Mouse (Mus musculus) liver, embryonic 15.5 days (tissue): Measurements from ENCODE around the gene Gm4881. TPM values are rescaled to one million over a fixed set of nuclear protein-coding genes. Genes with fewer than 3 reads are reported as not detected.

ENCODE experiments used
- ATAC-seq: fragments of 200-750 bp; cut with Nextera tagmentation; 2 replicates; pipeline ENCODE4 v1.8.0; 2017; ENCODE audit warnings: moderate number of reproducible peaks, mild to moderate bottlenecking, moderate library complexity; ENCODE audit not compliant: insufficient read depth
- H3K27ac ChIP-seq: fragments of 300-500 bp; sonication (generic); replicated peaks from 2 replicates; pipeline ENCODE4 v1.5.1; 2015; ENCODE audit warnings: mild to moderate bottlenecking, inconsistent platforms
- H3K27me3 ChIP-seq: fragments of 300-500 bp; sonication (generic); 2 replicates; pipeline ENCODE4 v1.6.1; 2015; ENCODE audit warnings: mild to moderate bottlenecking, inconsistent platforms
- H3K36me3 ChIP-seq: fragments of 300-500 bp; sonication (generic); replicated peaks from 2 replicates; pipeline ENCODE4 v1.6.1; 2015; ENCODE audit warnings: moderate library complexity, mild to moderate bottlenecking, inconsistent platforms
- H3K4me1 ChIP-seq: fragments of 300-500 bp; sonication (generic); replicated peaks from 2 replicates; pipeline ENCODE4 v1.6.1; 2015; ENCODE audit warnings: inconsistent platforms
- H3K4me2 ChIP-seq: fragments of 300-500 bp; sonication (generic); 2 replicates; pipeline ENCODE4 v1.6.1; 2015; ENCODE audit warnings: moderate library complexity, mild to moderate bottlenecking, inconsistent platforms
- H3K4me3 ChIP-seq: fragments of 300-500 bp; sonication (generic); replicated peaks from 2 replicates; pipeline ENCODE4 v1.5.1; 2015; ENCODE audit warnings: mild to moderate bottlenecking, inconsistent platforms
- H3K9ac ChIP-seq: fragments of 300-500 bp; sonication (generic); 2 replicates; pipeline ENCODE4 v1.6.1; 2015; ENCODE audit warnings: moderate library complexity, mild to moderate bottlenecking, inconsistent platforms
- H3K9me3 ChIP-seq: fragments of 300-500 bp; sonication (generic); replicated peaks from 2 replicates; pipeline ENCODE4 v1.6.1; 2016; ENCODE audit warnings: inconsistent platforms
- WGBS: fragments of 180-500 bp; shearing (Covaris S2); methylation state at CpG from one replicate; pipeline ENCODE4 v1.1.7; 2015; ENCODE audit warnings: mixed read lengths; ENCODE audit not compliant: insufficient replicate concordance; 5-methylcytosine and 5-hydroxymethylcytosine counted together
- polyA plus RNA-seq: library from polyadenylated mRNA; unstranded; fragments of >200 nt; fragmentation: Nextera tagmentation; extraction: Ambion mirVana; gene quantifications from 2 replicates; pipeline ENCODE4 v1.2.1, GENCODE M21; 2015

The Gm4881 gene
- polyA plus RNA-seq, 1 experiment from 2014 or later = not detected

DNA sequence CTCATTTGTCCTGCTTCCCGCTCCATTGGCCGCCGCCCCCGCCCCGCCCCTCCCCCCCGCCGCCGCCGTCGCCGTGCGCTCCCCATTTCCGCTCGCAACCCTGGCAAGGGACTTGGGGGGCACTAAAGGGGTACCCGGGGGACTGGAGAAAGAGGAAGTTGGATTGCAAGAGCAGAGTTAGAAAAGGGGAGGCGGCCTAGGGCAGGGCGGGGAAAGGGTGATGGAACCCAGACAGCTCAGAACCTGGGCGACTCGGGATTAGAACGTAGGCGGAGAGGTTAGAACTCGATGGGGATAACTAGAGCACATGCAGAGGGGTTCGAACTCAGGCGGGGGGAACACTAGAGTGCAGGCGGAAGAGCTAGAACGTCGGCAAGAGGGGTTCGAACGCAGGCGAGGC, 10.2 kb upstream of the Gm4881 start:
- peaks cover 80% of the 10 kb centered on the region for H3K27me3 ChIP-seq
- no peak overlapping the region for H3K27ac ChIP-seq
- WGBS = under 1% methylated on average over 27 of the region's 30 CpGs
- H3K9me3 ChIP-seq = no peaks in the 10 kb centered on the region
- H3K4me2 ChIP-seq = peak overlapping the region; percentile 49
- peak overlapping the region; percentile 34 for H3K4me3 ChIP-seq
- no peak for ATAC-seq
- H3K4me1 ChIP-seq = peaks cover 7% of the 10 kb centered on the region; the same call in 1 of the 2 replicates
- H3K36me3 ChIP-seq = no peaks in the 10 kb centered on the region
- H3K9ac ChIP-seq = no peak overlapping the region

DNA sequence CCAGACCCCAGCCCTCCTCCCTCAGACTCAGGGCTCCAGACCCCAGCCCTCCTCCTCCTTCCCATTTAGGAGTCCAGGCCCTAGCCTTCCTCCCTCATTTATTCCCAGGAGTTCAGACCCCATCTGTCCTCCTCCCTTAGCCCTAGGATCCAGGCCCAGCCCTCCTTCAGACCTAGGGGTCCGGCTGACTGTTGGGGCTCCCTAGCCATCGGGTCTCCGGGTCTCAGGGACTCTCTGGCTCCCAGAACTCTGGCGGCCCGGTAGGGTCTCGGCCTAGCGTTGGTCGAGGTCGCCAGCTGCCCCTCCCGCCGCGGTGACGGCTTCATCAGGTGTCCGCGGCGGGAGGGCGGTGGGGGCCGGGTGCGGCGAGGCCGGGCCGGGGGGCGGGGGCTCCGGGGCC, 9.7 kb upstream of the Gm4881 start:
- H3K4me1 ChIP-seq = peaks cover 7% of the 10 kb centered on the region; the same call in 1 of the 2 replicates
- WGBS = 1% methylated on average over 23 of the region's 24 CpGs
- peak overlapping the region; percentile 34 for H3K4me3 ChIP-seq
- no peak overlapping the region for H3K9ac ChIP-seq
- no peak for ATAC-seq
- no peaks in the 10 kb centered on the region for H3K36me3 ChIP-seq
- peak overlapping the region; percentile 49 for H3K4me2 ChIP-seq
- peaks cover 85% of the 10 kb centered on the region for H3K27me3 ChIP-seq
- H3K27ac ChIP-seq = no peak overlapping the region
- H3K9me3 ChIP-seq = no peaks in the 10 kb centered on the region

DNA sequence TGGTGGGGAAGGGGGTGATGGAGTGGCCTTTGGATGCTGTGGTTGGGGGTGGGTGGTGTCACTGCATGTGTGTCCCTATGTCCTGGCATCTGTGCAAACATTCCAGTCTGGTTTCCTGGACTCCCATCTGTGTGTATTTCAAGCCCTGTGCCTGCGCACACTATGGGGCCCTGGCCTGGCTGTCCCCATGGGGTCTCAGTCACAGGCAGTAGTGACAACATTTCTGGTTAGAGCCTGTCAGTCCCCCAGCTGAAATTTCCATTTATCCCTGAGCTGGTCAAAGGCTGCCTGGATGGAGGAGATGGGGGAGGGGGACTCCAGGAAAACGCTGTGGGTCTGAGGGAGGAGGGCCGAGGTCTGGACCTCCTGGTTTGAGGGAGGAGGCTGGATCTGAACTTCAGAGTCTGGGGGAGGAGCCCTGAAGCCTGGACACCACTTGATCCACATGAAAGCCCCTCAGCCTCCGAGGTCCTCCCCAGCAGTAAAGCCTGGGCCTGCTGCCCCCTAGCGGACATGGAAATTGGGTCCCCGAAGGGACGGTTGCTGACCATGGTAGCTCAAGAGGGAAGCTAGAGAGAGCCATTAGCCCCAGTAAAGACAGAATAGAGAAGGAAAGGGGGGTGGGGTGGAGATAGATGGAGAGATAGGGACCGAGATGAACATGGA, 5.8 kb upstream of the Gm4881 start:
- ATAC-seq = no peak
- H3K4me3 ChIP-seq = no peak overlapping the region
- peaks cover 7% of the 10 kb centered on the region; the same call in 1 of the 2 replicates for H3K4me1 ChIP-seq
- H3K27ac ChIP-seq = no peak overlapping the region
- no peaks in the 10 kb centered on the region for H3K36me3 ChIP-seq
- 1% methylated on average over 8 of the region's 8 CpGs for WGBS
- H3K9ac ChIP-seq = no peak overlapping the region
- no peak overlapping the region for H3K4me2 ChIP-seq
- H3K9me3 ChIP-seq = no peaks in the 10 kb centered on the region
- H3K27me3 ChIP-seq = peaks cover 100% of the 10 kb centered on the region

DNA sequence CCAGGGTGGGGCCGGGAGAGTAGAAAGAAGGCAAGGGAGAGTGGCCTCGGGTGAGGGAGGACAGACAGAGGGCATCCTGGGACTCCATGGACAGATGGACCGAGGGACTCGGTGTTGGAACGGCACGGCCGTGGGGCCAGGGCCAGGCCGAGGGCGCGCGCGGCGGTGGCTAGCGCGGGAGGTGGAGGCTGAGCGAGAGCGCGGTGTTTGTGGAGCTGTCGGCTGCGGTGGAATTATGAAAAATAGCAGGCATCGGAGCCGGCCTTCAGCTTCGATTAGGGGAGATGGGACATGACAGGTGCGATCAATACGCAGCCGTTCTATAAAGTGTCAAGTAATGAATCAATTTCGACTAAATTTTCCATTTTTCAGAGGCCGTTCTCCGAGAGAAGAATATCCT, 4.5 kb upstream of the Gm4881 start:
- Histone ChIP-seq H3K27ac (no peak overlapping the region), H3K27me3 (peaks cover 100% of the 10 kb centered on the region), H3K4me3 (no peak overlapping the region), H3K4me2 (no peak overlapping the region), H3K4me1 (peaks cover 8% of the 10 kb centered on the region), H3K9me3 (no peaks in the 10 kb centered on the region), H3K36me3 (no peaks in the 10 kb centered on the region), H3K9ac (no peak overlapping the region)
- 4% methylated on average over 29 of the region's 29 CpGs for WGBS
- no peak for ATAC-seq

DNA sequence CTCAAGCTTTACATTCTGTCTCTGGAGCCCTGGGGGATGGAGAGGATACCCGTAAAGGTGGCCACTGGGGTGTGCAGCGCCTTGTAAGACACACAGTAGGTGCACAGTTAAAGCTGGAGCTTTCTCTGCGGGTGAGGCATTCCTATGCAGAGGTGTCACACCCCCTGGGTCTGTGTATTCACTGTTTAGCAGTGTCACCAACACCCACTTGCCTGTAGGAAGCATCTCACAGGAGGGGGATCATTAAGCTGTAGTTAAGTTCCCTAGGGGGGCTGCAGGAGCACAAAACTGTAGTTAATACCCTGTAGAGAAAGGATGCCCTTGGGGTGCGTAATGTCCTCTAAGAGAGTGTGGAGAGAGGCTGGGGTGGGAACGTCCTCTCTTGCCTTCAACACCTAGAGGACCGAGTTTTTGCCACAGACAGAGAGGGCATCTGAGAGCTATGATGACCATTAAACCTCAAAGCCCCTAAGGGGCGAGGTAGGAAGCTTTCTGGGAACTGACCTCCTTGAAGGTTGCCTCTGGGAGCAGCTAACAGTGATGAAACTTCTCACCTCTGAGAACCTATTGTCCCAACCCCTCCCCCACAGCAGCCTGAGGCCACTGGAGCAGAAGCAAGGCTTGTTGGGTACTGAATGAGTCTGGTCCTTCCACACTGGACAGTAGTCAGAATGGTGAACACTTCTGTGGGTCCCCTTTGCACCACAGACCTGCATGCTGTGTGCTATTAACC, 3.2 kb upstream of the Gm4881 start:
- Histone ChIP-seq H3K27ac (no peak overlapping the region), H3K4me1 (peaks cover 8% of the 10 kb centered on the region), H3K4me2 (no peak overlapping the region), H3K36me3 (no peaks in the 10 kb centered on the region), H3K9me3 (no peaks in the 10 kb centered on the region), H3K27me3 (peaks cover 100% of the 10 kb centered on the region), H3K9ac (no peak overlapping the region), H3K4me3 (no peak overlapping the region)
- no peak for ATAC-seq
- WGBS = 6% methylated on average over 7 of the region's 7 CpGs

DNA sequence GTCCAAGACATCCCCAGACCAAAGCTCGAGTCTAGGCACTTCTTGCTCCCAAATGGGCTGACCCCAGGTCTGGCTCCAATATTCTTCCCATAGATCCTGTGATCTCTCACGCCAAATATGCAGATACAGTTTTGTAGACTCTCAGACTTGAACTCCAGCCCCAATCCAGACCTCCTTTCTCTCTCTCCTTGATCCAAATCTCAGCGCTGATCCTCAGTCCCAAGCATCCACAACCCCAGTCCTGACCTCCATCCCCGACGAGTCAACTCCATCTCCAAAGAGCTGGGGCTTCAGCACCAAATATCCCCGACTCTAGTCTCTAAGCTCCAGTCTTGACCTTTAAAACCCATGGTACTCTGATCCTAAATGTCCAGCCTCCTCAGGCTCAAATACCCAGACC, 653 bp downstream of the Gm4881 start:
- Histone ChIP-seq H3K9ac (no peak overlapping the region), H3K9me3 (no peaks in the 10 kb centered on the region), H3K27ac (no peak overlapping the region), H3K36me3 (no peaks in the 10 kb centered on the region), H3K4me1 (peaks cover 8% of the 10 kb centered on the region), H3K4me3 (no peak overlapping the region), H3K4me2 (no peak overlapping the region), H3K27me3 (peaks cover 99% of the 10 kb centered on the region)
- ATAC-seq = no peak
- 5% methylated on average over 6 of the region's 6 CpGs for WGBS

DNA sequence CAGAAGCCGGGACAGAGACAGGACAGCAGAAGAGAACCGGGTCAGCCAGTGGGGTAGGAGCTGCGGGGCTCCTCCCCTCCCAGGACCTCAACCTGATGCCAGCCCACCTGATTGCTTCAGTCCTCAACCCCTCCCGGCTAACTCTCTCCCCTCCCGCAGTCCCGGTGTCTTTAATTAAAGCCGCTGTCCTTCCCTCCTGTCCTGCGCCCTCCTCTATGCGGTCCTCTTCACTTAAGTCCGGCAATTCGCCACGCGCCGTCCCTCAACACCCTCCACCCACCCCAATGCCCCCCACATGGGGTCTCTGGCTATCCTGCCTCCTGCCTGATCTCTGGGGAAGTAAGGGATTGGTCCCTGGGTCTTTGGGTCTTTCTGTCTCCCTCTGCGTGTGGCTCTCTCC, 12.6 kb downstream of the Gm4881 start:
- no peak overlapping the region for H3K4me2 ChIP-seq
- H3K4me1 ChIP-seq = no peaks in the 10 kb centered on the region
- no peak for ATAC-seq
- no peak overlapping the region for H3K9ac ChIP-seq
- WGBS = 2% methylated on average over 15 of the region's 15 CpGs
- 0 out of 2 replicates have a peak, but pooled peaks cover 5% of the 10 kb centered on the region for H3K36me3 ChIP-seq
- no peaks in the 10 kb centered on the region for H3K9me3 ChIP-seq
- H3K27me3 ChIP-seq = peaks cover 84% of the 10 kb centered on the region
- no peak overlapping the region for H3K4me3 ChIP-seq
- H3K27ac ChIP-seq = no peak overlapping the region

DNA sequence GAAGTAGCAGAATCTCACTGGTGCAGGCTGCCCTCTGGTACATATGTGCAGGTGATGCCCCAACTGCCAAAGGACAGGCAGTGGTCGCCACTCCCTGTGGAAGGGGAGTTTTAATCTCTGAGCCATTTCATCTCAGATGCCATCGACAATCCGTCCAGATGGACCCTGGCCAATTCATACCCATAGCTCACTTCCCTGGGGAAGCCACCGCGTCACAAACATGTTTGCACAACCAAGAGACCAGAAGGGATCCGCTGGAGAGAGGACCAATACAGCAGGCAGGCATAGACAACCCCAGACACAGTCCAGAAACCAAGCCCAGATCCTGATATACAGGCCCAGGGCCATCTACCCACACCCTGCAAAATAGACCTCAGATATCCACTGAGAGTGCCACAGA, 13.8 kb downstream of the Gm4881 start:
- Histone ChIP-seq H3K4me2 (no peak overlapping the region), H3K36me3 (peaks cover 16% of the 10 kb centered on the region), H3K27ac (no peak overlapping the region), H3K27me3 (peaks cover 73% of the 10 kb centered on the region), H3K9ac (no peak overlapping the region), H3K9me3 (no peaks in the 10 kb centered on the region), H3K4me1 (no peaks in the 10 kb centered on the region), H3K4me3 (no peak overlapping the region)
- no peak for ATAC-seq
- WGBS = 49% methylated on average over 6 of the region's 6 CpGs

DNA sequence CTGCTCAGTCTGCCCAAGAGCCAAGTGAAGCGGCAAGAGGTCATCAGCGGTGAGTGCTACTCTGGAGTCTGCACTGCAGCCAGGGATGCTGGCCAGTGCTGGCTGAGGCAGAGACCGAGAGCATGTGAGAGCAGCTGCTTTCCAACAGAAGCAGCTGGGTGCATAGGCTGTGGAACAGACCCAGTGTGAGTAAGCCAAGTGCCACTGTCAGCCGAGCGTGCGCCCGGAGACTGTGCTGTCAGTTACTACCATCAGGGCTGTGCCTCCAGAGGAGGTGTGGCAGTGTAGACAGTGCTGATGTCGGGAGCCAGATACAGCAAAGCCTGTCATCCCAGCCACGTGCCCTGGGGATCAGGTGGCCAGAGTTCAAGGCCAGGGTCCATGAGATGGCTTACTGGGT, 24.6 kb downstream of the Gm4881 start:
- WGBS = 79% methylated on average over 9 of the region's 9 CpGs
- H3K9ac ChIP-seq = no peak overlapping the region
- no peak overlapping the region for H3K4me3 ChIP-seq
- H3K27ac ChIP-seq = no peak overlapping the region
- H3K4me2 ChIP-seq = no peak overlapping the region
- H3K4me1 ChIP-seq = no peaks in the 10 kb centered on the region
- no peak for ATAC-seq
- peaks cover 83% of the 10 kb centered on the region for H3K36me3 ChIP-seq
- H3K27me3 ChIP-seq = no peaks in the 10 kb centered on the region
- no peaks in the 10 kb centered on the region for H3K9me3 ChIP-seq

DNA sequence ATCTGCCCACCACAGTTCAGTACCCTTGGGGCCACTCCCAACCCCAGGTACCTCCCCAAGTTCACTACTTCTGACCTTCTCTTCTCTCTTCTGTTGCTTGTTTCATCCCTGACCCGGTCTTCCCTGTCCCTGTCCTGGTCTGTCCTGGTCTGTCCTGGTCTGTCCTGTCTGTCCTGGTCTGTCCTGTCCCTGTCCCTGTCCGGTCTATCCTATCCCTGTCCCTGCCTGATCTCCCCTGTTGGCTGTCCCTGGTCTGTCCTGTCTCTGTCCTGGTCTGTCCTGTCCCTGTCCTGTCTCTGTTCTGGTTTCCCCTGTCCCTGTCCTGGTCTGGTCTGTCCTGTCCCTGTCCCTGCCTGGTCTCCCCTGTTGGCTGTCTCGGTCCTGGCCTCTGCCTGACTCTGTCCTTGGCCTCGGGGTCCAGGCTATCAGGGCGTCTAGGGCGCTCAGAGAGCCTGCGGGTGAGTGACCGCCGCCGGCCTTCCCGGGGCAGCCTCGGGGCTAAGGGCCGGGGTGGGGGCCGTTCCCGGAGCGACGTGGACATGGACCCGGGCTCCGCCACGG, 25.5 kb downstream of the Gm4881 start:
- Histone ChIP-seq H3K4me2 (no peak overlapping the region), H3K4me1 (no peaks in the 10 kb centered on the region), H3K9me3 (no peaks in the 10 kb centered on the region), H3K36me3 (peaks cover 74% of the 10 kb centered on the region), H3K4me3 (no peak overlapping the region), H3K27ac (no peak overlapping the region), H3K9ac (no peak overlapping the region), H3K27me3 (no peaks in the 10 kb centered on the region)
- ATAC-seq = no peak
- WGBS = 86% methylated on average over 20 of the region's 20 CpGs

DNA sequence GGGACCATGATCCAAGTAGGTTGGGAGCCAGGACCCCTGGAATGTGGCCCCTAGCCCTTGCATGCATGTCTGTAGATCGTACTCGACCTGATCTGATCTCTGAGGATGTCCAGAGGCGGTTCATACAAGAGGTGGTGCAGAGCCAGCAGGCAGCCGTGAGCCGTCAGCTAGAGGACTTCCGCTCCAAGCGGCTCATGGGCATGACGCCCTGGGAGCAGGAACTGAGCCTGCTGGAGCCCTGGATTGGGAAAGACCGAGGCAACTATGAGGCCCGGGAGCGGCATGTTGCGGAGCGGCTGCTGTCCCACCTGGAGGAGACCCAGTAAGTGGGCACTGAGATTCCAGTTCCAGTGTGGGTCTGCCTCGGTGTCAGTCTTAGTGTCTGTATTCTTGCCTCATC, 31.8 kb downstream of the Gm4881 start:
- 86% methylated on average over 14 of the region's 14 CpGs for WGBS
- ATAC-seq = no peak
- peaks cover 61% of the 10 kb centered on the region for H3K36me3 ChIP-seq

More for the DNA sequence above, 31.8 kb downstream of the Gm4881 start:
- no peaks in the 10 kb centered on the region for H3K9me3 ChIP-seq
- no peaks in the 10 kb centered on the region for H3K27me3 ChIP-seq
- no peak overlapping the region for H3K4me3 ChIP-seq
- no peak overlapping the region for H3K9ac ChIP-seq
- H3K4me1 ChIP-seq = peaks cover 5% of the 10 kb centered on the region
- H3K4me2 ChIP-seq = no peak overlapping the region
- no peak overlapping the region for H3K27ac ChIP-seq
